Mouse (Mus musculus): ENCODE results near the gene Prkar2b. TPM values are rescaled to one million over a fixed set of nuclear protein-coding genes. Genes with fewer than 3 reads are reported as not detected.

The Prkar2b gene
- total and polyA plus RNA-seq, 3 experiments: 2.5 to 6.1 (median 2.9) TPM

DNA sequence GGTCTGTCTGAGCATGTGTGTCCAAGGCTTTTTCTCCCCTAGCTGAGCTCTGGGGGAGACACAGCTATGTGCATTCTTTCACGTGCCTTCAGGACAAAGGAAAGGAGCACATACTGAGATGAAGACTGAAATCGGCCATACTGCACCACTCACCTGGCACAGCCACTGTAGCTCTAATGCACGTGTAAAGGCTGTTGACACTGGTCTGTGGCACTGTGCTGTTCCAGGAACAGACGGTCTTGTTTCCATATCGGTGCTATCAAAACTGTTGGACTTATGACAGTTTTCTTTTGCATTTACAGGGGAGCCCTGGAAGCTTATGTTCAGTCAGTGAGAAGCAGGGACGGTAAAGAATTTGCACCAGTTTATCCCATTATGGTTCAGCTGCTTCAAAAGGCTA, 135.8 kb downstream of the Prkar2b start:
- Histone ChIP-seq H3K4me2 (ENCODE audit: insufficient read depth, low read depth, poor library complexity, severe bottlenecking) (no peak overlapping the region), H3K79me2 (replicated peaks; ENCODE audit: control insufficient read depth, extremely low read depth, insufficient read depth, poor library complexity, severe bottlenecking) (no peaks in the 10 kb centered on the region), H3K36me3 (replicated peaks in 1 of 2; ENCODE audit: control insufficient read depth in 1 of 2, insufficient read depth in 1 of 2, low read length in 1 of 2) (peaks cover 56 to 80% of the 10 kb centered on the region in 2 experiments), H3K4me3 (replicated peaks in 1 of 3; ENCODE audit: low read depth in 2 of 3, low read length in 2 of 3, poor library complexity in 1 of 3) (no peak overlapping the region), H3K27ac (ENCODE audit: insufficient read depth, low read depth) (no peak overlapping the region), H3K4me1 (ENCODE audit: control insufficient read depth in 1 of 2, insufficient read depth in 2 of 2) (no peaks in the 10 kb centered on the region), H3K9ac (ENCODE audit: insufficient read depth, low read depth) (no peak overlapping the region), H3K9me3 (replicated peaks; ENCODE audit: low read length) (no peaks in the 10 kb centered on the region), H3K27me3 (replicated peaks) (no peaks in the 10 kb centered on the region)
- DNase-seq (ENCODE audit: extremely low read depth): no peak
- in situ Hi-C loops (cut with MboI; ENCODE audit: low pct_ligation_motif_present, low pct_unique_long_range_greater_than_20kb, low sequenced_read_pairs) (loop anchor here (25.0 kb wide), 1 partner anchor 413 kb away; no protein-coding TSS in a partner anchor), dilution Hi-C loops (cut with MboI; ENCODE audit: extremely low pct_ligation_motif_present, extremely low pct_unique_long_range_greater_than_20kb, low sequenced_read_pairs) (no loop called here)
- TF ChIP-seq CHD1 (IDR thresholded peaks at IDR 0.05; ENCODE audit: low read depth, low read length) (no peak), BHLHE40 (IDR thresholded peaks at IDR 0.05; ENCODE audit: low read depth, low read length) (no peak), MAZ (IDR thresholded peaks at IDR 0.05; ENCODE audit: low read depth, low read length) (no peak), GABPA (IDR thresholded peaks at IDR 0.05; ENCODE audit: insufficient replicate concordance, low read depth, low read length) (no peak), ZC3H11A (IDR thresholded peaks at IDR 0.05; ENCODE audit: low read depth, low read length) (no peak), CTCF (conservative IDR thresholded peaks at IDR 0.05 in 1 of 2, IDR thresholded peaks at IDR 0.05 in 1 of 2; ENCODE audit: low read depth in 2 of 2, low read length in 2 of 2) (no peak), UBTF (IDR thresholded peaks at IDR 0.05; ENCODE audit: low read depth, low read length) (no peak), USF2 (conservative IDR thresholded peaks at IDR 0.05; ENCODE audit: low read depth, low read length) (no peak), EP300 (IDR thresholded peaks at IDR 0.05; ENCODE audit: low read length) (no peak), RCOR1 (conservative IDR thresholded peaks at IDR 0.05; ENCODE audit: low read depth, low read length) (no peak), POLR2A (IDR thresholded peaks at IDR 0.05; ENCODE audit: low read depth, low read length) (no peak), PAX5 (IDR thresholded peaks at IDR 0.05; ENCODE audit: low read length) (no peak), KAT2A (IDR thresholded peaks at IDR 0.05; ENCODE audit: insufficient replicate concordance, low read length) (no peak), USF1 (IDR thresholded peaks at IDR 0.05; ENCODE audit: low read depth, low read length) (no peak)

DNA sequence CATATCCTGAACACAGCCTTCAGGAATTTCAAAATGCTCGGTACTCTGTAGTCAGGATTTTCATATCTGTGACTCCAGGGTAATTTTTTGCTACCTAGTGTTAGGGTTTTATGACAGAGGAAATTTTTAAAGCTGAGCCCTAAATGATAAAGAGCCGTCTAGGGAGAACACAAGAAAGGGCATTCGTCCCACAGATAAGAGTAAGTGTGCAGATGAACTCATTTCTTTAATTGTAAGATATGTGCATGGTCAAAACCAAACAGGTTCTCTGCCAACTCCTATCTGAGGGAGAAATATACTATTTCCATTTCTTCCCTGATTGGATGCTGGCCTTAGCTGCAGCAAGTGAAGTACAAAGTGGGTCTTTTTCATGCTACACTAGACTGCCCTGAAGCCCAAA, 137.0 kb downstream of the Prkar2b start:
- in situ Hi-C loops (cut with MboI; ENCODE audit: low pct_ligation_motif_present, low pct_unique_long_range_greater_than_20kb, low sequenced_read_pairs): no loop called here
- Histone ChIP-seq H3K4me3 (replicated peaks in 1 of 3; ENCODE audit: low read depth in 2 of 3, low read length in 2 of 3, poor library complexity in 1 of 3) (no peak overlapping the region), H3K9me3 (replicated peaks; ENCODE audit: low read length) (no peaks in the 10 kb centered on the region), H3K27ac (ENCODE audit: insufficient read depth, low read depth) (no peak overlapping the region), H3K9ac (ENCODE audit: insufficient read depth, low read depth) (no peak overlapping the region), H3K79me2 (replicated peaks; ENCODE audit: control insufficient read depth, extremely low read depth, insufficient read depth, poor library complexity, severe bottlenecking) (no peaks in the 10 kb centered on the region), H3K4me1 (ENCODE audit: control insufficient read depth in 1 of 2, insufficient read depth in 2 of 2) (no peaks in the 10 kb centered on the region), H3K36me3 (replicated peaks in 1 of 2; ENCODE audit: control insufficient read depth in 1 of 2, insufficient read depth in 1 of 2, low read length in 1 of 2) (peaks cover 55 to 82% of the 10 kb centered on the region in 2 experiments), H3K27me3 (replicated peaks) (no peaks in the 10 kb centered on the region), H3K4me2 (ENCODE audit: insufficient read depth, low read depth, poor library complexity, severe bottlenecking) (no peak overlapping the region)
- TF ChIP-seq NRF1 (IDR thresholded peaks at IDR 0.05; ENCODE audit: low read depth, low read length) (no peak), EP300 (IDR thresholded peaks at IDR 0.05; ENCODE audit: low read length) (no peak), ELF1 (IDR thresholded peaks at IDR 0.05; ENCODE audit: low read depth, low read length) (no peak), GABPA (IDR thresholded peaks at IDR 0.05; ENCODE audit: insufficient replicate concordance, low read depth, low read length) (no peak), SMC3 (IDR thresholded peaks at IDR 0.05; ENCODE audit: low read depth, low read length) (no peak), NELFE (IDR thresholded peaks at IDR 0.05; ENCODE audit: low read depth, low read length) (no peak), BHLHE40 (IDR thresholded peaks at IDR 0.05; ENCODE audit: low read depth, low read length) (no peak), ETS1 (conservative IDR thresholded peaks at IDR 0.05; ENCODE audit: low read depth, low read length) (no peak), POLR2A (IDR thresholded peaks at IDR 0.05; ENCODE audit: low read depth, low read length) (no peak)
- no peak for DNase-seq (ENCODE audit: extremely low read depth)
- dilution Hi-C loops (cut with MboI; ENCODE audit: extremely low pct_ligation_motif_present, extremely low pct_unique_long_range_greater_than_20kb, low sequenced_read_pairs): no loop called here
